Mouse (Mus musculus) MEL-GATA-1-ER (cell line): Measurements from ENCODE around the gene Pmm2.

Experiments used
- DNase-seq: peaks from one replicate; pipeline ENCODE4 v3.0.0-alpha.2; 2012; ENCODE audit warnings: low read depth; ENCODE audit errors: extremely low read depth

Pmm2 gene

DNA sequence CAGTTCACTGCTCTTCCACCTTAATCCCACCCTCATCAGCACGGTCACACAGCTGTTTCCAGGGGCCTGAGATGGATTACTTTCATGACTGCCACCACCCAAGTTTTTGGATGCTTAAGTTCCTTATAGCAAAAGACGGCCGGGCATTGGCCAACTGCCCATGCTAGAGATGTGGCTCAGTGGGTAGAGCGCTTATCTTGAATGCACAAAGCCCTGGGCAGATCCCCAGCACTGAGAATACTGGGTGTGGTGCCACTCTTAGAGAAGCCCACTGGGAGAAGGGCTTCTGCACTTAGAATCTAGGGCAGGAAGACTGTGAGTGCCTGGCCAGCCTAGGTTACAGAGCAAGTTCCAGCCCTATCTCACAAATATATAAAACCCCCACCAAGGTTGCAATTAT lies 41.2 kb downstream of the Pmm2 start:
- peak; percentile 70 for DNase-seq

DNA sequence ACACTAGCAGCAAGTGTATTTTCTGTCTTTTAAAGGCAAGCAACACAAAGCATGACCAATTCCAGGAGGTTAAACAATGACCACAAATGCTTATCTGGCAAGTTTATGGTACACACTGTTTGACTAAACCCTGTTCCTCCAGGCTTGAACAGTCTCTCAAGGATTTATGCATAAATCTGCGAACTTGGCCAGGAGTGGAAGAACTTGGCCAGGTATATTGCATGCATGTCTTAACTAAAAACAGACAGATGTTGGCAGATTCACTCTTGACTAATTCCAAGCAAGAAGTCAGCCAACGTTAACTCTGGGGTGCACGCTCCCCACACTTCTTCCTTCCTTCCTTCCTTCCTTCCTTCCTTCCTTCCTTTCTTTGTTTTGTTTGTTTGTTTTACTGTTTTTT lies 42.3 kb downstream of the Pmm2 start:
- no peak for DNase-seq

DNA sequence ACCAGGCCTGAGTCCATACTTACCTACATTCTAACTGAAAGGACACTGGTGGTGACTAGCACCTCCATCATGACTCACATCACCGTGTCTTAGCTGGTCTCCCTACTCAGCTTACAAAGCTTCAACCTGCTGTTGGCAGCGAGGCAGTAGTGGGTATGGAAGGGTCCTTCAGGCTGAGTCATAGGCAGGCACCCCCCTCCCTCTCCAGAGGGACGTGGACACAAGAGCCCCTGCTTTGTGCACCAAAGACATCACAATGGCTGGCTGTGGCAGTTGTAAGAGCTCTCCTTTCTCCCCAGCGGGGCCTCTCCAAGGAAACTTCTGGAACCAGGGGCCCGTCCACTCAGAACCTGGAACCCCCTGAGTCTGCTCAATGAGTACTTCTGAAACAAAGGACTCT lies 43.0 kb downstream of the Pmm2 start, which contains the start of gene Gm5767:
Gene Gm5767 (plus strand): TSS at position 301 of the 400 bp plus-strand sequence.
- no peak for DNase-seq

DNA sequence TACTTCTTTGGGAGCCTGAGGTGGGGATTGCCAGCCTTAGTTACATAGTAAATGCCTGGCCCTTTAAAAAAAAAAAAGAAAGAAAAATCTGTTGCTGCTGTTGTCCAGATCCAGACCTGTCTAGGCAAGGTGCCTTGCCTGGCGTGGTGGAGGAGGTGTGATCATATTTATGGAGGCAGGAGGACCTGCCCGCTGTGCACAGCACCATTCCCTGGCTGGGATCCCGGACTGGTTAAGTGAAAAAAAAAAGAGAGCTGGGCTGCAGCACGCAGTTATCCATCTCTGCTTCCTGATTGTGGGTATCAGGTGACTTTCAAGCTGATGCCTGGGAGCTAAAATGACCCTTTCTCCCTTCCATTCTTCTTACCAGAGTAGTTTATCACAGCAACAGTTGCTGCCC lies 47.6 kb downstream of the Pmm2 start:
- DNase-seq, result no peak

DNA sequence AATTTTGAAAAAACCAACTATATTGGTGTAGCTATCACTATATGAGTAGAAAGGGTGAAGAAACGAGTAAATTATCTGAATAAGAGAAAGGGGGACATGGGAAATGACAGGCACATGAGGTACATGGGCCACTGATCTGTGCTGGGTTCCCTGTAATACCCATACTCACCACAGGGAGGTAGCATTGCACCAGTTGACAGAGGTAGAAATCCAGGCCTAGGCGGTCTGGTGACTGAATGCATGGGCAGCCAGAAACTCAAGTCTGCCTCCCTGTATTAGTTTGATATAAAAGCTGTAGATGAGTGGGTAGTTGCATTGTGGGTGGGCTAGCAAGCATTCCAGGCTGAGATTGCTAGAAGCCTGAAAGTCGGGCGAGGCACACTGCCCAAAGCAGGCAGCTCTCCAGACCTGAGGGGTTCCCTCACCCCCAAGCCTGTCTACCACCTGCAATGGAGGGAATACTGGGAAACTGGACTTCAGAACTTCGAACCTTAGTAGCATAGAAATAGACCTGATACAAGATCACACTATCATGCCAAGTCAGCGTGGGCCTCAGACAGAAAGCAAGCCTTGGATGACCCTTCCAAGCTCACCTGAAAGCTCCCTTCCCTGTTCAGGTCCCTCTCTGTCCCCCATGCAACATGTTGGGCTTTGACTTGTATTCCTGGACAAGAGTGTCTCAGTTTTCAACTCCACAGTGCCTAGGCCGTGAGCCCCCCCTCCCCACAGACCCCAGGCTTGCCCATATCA lies 48.8 kb downstream of the Pmm2 start:
- DNase-seq, result peak; percentile 58

DNA sequence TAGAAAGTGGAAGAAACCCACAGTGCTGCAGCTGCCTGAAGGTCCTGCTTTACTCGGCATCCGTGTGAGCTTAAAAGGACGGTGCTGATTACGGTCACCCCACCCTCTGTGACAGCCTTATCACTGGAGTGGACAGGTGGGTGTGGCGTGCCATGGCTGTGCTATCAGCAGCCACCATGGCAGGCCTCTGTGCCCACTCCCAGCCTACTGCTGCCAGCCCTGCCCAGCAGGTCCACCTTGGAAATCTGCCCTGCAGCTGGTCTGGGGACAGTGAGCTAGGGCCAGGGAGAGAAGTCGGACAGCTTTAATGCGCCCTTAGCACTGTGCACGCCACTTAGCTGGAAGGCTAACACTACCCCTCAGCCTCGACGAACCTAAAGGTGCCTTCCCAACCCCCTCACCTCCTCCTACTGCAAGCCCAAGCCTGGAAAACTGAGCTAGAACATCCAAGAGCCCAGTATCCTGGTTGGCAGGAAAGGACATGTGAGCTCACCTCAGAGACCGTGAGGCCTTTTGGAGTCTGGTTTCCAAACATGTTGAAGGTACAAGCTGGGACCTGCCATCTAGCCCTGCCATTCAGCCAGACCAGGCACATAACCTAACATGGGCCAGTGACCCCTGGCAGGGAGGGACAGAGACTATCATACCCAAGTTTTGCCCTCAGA lies 49.5 kb downstream of the Pmm2 start:
- peak; percentile 41 for DNase-seq

DNA sequence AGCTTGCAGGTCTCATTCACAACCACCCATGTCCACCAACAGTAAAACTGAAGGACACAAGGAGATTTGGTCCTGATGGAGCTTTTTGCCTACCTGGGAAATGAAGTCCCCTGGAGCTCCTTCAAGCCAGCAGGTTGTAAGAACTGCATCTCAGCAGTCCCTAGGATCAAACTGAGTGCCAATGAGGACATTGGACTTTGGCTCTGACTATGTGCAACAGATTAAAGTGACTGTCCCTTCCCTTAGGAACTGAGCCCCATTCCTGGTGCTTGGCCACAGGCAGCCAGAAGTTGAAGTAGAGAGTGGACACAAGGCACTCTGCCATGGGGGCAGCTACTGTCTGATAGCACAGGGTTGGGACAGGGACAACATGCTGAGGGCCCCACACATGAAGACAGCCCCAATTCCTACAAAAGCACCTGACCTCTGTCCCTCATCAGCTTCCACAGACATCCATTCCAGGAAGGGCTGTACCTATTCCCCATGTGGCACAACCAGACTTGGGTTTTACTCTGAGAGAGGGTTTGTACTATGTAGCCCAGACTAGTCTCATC lies 50.2 kb downstream of the Pmm2 start:
- no peak for DNase-seq

DNA sequence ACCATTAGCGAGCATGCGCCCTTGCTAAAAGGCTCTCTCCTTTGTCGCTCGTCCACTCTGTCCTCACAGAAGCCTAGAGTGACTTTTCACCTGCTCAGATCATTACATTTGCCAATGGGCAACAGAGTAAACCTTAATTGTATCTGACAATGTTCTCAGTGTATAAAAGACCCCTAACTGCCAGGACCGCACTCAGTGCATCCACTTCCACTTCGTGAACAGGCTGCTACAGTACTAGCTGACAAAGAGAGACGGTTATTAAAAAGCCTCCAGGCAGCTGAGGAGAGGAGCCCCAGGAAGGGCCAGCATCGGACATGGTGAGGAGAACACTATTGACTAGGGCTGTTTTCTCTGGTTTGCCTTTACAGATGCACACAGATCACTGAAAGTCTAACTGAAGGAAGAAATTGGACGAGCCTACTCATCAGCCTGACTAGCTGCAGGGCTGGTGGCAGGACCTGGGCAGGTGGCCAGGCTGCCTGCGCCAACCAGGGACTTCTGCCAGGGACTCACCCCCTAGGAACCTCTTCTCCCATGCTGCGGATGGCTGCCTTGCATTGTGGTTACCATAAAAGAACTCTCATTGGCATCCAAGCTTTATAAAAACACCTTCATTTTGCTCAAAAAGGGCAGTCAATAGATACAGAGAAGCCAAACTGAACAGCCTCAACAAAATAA lies 52.6 kb downstream of the Pmm2 start:
- no peak for DNase-seq

DNA sequence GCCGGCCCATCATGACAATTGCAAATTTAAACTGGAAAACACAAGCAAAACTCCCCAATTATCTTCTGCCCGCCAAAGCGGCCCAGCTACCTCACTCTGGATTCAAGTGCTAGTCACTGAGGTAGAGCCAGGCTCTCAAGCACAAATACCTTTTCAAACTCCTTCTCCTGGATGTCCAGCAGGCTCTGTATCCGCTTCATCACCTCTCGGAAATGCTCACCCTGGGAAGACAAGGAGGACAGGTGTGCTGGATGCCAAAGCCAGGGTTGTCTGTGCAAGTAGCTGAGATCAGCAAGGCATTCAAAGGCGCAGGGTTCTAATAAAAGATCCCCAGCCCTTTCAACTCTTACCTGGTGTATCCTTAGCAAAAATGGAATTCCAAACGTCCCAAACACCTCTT lies 53.7 kb downstream of the Pmm2 start:
- DNase-seq, result no peak

DNA sequence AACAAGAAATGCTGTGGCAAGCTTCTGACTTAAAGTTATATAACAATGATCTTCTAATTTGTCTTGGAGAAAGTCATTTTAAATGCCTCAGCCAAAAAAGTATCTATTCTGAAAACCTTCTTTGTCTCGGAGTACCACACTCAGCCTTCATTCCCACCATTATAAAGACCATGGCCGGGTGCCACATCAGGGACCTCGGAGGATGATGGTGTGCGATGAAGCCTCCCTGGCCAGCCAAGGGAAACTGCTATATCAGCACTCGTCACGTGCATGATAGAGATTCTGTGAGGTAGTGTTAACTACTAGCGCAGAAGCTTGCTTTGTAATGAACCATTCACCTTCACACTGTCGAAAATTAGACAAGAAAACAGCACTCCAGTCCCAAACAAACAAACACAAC lies 62.1 kb downstream of the Pmm2 start:
- no peak for DNase-seq

DNA sequence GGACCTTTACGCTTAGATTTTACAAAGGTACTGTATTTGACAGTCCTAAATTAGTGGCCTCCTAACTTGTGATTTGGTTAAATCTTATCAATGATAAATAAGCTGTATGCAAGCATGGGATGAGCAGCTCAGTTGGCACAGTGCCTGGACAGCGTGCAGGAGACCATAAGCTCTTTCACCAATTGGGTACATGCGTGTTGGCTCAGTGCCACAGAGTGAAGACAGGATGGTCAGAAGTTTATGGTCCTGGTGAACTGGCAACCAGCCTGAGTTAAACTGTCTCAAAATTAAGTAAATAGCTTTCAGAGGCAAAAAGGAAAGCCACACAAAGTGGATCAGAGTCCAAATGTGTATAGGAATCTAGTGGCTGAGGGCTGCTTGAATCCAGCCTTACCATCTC lies 63.1 kb downstream of the Pmm2 start:
- DNase-seq, result no peak

DNA sequence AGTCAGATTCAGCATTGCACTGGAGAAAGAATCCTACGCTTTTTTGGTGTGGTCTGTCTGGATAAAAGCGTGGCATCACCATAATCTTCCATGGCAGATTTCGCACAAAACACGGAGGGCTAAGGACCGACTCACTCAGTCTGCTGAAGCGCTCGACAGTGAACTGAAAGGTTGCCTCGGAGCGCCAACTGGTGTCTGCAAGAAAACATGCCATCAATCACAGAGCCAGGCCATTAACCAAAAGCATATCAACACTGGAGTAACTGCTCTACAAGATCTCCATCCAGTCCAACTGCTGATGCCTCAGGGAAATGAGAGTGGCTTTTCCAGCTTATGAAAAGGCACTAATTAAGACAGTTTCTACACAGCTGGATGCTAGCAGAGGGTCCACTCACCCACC lies 74.5 kb downstream of the Pmm2 start:
- no peak for DNase-seq
